ENCODE assay signal across 13 mouse cellular contexts in genomic region chr17:27291176-27291575, GRCm38 (mm10).
"Had no signal": no experiment of that assay in that cellular context is flagged by ENCODE, and none has a peak within 500 bp of the region (broad histone marks: within the 10 kb centered on the region; RNA-seq: fewer than 3 reads in every experiment).

No protein-coding gene starts in this region.

- H3K27ac ChIP-seq: layer of hippocampus, adult 2 months; limb, embryonic 10.5 days; liver, embryonic 15.5 days; midbrain, embryonic 15.5 days; neural tube, embryonic 12.5 days; stomach, postnatal 0 days had no signal

- H3K4me2 ChIP-seq: liver, embryonic 11.5 days; liver, embryonic 15.5 days; midbrain, embryonic 15.5 days; neural tube, embryonic 12.5 days had no signal

- H3K27me3 ChIP-seq: liver, embryonic 15.5 days; midbrain, embryonic 15.5 days; neural tube, embryonic 12.5 days had no signal

- H3K4me3 ChIP-seq: layer of hippocampus, adult 2 months; limb, embryonic 10.5 days; liver, embryonic 15.5 days; midbrain, embryonic 15.5 days; neural tube, embryonic 12.5 days had no signal

- DNase-seq: lung, adult 2 months; lung, postnatal 36 days; right cerebral cortex, postnatal 25 days; thymus, adult 2 months; thymus, postnatal 25 days had no signal

- H3K9me3 ChIP-seq: midbrain, embryonic 15.5 days had no signal

- H3K4me1 ChIP-seq: liver, embryonic 15.5 days; midbrain, embryonic 15.5 days had no signal

- H3K36me3 ChIP-seq: limb, embryonic 10.5 days; liver, embryonic 15.5 days; midbrain, embryonic 15.5 days; neural tube, embryonic 12.5 days had no signal

- ATAC-seq: lung, postnatal 0 days; midbrain, embryonic 15.5 days had no signal

- H3K9ac ChIP-seq: liver, embryonic 15.5 days; midbrain, embryonic 15.5 days; neural tube, embryonic 12.5 days had no signal
